Mouse (Mus musculus) testis, adult 2 months (tissue): ENCODE measurements around the gene Fgg.

Experiments used
- CTCF ChIP-seq: fragments of 200-500 bp; IDR thresholded peaks from 2 replicates; pipeline ENCODE4 v1.5.1; 2012; ENCODE audit warnings: low read depth, mild to moderate bottlenecking, inconsistent platforms, low read length, moderate library complexity; ENCODE audit not compliant: control insufficient read depth, insufficient read depth, insufficient replicate concordance
- POLR2A ChIP-seq: fragments of 200-500 bp; IDR thresholded peaks from 2 replicates; pipeline ENCODE4 v1.6.1; 2012; ENCODE audit warnings: low read depth, mild to moderate bottlenecking, inconsistent platforms, low read length, moderate library complexity; ENCODE audit not compliant: control insufficient read depth

DNA sequence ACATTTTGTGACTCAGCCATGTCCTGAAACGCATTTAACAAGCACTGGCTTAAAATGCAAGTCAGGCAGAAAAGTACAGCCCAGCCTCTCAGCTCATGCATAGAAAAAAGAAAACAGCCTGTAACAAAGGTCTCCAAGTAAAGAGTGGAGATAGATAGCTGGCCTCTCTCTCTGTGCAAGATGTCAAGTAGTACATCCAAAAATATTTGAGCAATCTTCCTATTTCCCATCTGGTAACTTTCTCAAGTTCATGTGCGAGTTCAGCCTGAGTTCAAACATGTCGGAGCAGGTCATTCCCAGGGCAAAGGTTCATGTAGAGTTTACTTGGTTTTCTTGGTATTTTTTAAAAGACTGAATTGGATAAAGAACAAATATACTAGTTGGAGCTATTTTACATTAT lies 36.5 kb upstream of the Fgg start:
- TF ChIP-seq POLR2A (no peak), CTCF (no peak)
